Mouse (Mus musculus) testis, postnatal 14 days (tissue): Measurements from ENCODE around the gene Nup62cl.

ENCODE experiments used
- DNase-seq: peaks from one replicate; pipeline ENCODE4 v3.0.0; 2021; ENCODE audit warnings: low spot score

Gene Nup62cl

DNA sequence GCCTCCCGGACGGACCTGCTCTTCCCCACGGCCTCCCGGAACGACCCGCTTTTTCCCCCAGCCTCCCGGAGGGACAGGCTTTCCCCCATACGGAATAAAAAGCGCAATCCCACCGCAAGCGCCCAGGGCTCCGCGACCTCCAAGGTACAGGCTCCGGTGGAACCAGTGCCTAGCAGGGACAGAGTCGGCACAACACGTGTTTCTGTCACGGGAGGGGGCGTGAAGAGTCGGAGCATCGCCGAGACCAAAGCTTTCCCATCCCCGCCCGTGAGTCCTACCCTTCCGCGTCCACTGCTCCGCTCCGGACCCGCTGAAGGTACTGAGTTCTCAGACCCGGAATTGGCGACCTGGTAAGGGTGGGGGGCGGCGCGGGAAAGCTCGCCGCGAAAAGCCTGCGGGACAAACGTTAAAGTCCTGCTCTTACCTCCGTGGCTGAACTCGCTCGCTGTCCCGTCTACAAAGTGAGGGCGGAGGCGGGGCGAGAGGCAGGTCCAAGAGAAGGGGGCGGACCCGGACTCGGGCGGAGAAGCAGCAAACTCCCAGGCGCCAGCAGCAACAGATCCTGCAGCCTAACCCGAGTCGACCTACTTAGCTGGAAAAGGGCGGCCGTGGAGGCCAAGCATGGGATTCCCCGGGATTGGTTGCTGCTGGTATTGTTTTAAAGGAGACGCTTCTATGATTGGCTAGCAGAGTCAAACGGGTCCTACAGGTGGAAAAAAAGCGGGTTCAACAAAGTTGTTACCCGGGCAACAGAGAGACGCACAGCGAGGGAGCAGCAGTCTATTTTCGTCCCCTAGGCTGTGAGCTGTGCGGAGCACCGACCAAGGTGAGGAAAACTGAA lies at the start of gene Nup62cl, which contains the start of gene Pih1h3b:
TSS of gene Nup62cl (minus strand) at position 578 of the 841 bp plus-strand sequence.
TSS of gene Pih1h3b (plus strand) at position 745 of the 841 bp plus-strand sequence.
- DNase-seq, result peak; percentile 85

DNA sequence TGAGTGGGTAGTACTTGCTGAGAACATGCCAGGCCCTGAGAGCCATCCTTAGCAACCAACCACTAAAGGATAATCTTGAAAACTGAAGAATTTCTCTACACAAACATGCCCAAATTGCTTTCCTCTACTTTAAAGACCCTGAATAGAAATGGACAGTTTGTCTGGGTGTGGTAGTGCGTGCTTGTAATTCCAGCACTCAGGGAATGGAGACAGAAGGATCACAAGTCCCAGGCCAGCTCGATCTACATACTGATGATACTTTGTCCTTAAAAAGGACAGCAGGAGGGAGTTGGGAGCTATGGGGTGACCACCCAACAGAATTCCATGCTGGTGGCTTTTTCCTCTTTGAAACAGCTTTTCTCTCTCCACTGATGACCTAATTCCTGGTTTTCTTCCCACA lies 31.6 kb upstream of the Nup62cl start:
- DNase-seq, result no peak

DNA sequence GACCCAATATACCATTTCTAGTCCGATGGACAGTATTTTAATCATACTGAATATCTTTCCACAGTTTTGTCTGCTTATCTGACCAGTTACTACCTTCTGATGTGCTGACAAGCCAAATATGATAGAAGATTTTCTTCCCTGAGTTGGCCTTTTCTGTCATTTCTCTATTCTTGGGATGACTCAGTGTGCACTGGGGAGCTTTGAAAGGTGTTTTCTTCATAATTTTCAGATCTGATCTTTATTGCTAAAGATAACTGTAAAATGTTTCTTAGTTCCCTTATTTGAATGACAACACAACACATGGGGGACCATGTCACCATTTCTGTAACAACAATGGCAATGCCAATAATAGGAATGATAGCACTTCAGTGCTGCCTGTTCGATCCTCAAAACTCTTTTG lies 20.0 kb upstream of the Nup62cl start:
- DNase-seq, result no peak

DNA sequence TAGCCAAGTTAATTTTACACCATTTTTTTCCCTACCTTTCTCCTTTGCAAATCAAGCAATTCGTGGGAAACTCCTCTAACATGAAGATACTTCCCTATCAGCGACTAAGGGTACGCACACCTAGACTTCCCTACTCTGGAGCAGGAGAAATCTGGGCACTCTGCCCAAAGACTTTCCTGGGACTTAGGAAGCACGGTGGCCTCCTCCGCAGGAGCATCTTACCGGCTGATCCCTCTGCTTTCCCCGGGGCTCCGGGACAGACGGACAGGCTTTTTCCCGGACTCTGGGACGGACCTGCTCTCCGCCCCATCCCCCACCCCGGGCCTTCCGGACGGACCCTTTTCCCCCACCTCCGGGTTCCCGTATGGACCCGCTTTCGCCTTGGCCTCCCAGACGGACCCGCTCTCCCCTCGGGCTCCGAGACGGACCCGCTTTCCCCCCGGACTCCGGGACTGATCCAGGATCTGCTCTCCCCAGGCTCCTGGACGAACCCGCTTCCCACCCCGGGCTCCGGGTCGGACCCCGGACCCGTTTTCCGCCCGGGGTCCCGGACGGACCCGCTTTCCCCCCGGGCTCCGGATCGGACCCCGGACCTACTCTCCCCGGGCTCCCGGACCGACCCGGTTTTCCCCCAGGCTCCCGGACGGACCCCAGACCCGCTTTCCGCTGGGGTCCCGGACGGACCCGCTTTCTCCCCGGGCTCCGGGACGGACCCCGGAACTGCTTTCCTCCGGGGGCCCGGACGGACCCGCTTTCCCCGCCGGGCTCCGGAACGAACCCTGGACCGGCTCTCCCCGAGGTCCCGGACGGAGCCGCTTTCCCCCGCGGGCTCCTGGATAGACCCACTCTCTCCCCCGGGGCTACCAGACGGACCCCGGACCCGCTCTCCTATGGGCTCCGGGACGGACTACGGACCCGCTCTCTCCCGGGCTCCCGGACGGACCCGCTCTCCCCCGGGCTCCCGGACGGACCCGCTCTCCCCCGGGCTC lies 1.3 kb downstream of the Nup62cl start:
- DNase-seq, result peak; percentile 54

DNA sequence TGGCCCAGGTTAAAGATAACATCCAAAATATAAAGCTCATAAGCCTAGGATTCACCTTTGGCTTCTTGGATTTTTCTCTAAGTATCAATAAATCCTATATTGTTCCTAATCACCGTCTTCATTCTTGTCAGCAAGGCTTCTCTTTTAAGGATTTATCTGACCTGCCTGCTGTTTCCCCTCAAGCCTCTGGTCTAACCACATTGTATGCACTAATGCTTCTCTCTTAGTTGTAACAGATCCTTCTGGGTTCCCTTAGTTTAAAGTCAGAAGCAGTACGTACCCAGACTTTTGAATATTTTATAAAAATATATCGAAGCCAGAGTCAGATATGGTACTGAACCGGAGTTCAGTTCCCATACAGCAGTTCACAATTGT lies 63.8 kb downstream of the Nup62cl start:
- DNase-seq, result no peak

DNA sequence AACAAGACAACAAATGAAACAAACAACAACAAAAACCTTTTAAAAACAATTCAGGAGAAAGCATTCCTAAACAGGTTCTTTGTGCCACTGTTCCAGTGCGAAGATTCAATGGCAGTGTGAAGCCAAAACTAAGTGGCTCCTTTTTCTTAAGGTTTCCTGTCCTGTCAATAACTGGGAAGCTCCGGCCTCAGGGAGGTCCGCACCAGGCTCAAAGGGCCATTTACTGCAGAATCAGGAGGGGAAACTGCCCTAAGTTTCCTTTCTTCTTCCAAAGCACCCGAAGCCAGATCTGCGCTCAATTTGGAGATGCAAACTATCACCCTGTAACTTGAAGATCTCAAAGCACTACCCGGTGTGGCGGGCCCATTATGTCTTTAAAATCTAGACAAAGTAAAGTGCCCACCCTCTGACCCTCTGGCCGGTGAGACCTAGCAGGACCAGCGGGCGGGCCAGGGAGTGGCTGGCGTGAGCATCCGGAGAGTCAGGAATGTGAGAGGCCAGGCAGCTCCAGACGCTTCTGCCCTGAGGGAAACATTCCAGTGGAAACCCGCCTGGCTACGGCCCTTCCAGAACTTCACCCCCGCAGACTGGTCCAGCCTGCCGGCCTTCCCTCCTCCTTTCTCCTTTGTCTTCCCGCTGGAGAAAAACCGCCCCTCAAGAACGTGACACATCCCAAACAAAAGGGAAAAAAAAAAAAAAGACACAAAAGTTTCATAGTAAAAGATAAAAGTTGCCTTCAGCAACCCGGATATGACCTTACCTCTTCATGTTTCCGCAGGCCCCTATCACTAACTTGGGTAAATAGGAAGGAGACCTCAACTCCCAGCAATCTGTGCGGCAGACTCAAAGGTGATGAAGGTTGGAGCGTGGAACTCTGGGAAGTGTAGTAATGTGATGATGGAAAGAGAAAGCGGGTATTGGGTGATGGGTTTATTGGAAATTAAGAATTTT lies 64.5 kb downstream of the Nup62cl start, which contains the start of gene Rbm41:
TSS of gene Rbm41 (minus strand) at position 856 of the 951 bp plus-strand sequence.
- DNase-seq, result peak; percentile 60

DNA sequence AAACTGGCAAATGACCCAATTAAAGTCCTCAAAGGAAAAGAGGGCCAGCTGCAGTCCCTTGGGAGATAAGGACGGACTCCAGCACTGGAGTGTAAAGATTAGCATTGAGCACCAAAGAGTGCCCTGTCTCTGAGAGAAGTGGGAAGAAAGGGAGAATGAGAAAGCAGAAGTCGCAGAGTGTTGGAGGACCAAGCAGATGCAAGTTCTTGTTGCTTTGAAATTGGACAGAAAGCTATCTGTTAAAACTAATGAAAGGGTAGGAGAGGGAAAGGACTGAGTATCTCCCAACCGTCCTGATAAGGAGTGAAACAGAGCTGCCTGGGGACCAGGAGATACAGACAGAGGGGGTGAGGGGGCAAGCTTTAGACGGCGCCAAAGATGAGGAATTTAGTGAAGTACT lies 80.4 kb downstream of the Nup62cl start:
- no peak for DNase-seq
